Mouse (Mus musculus) gastrocnemius, postnatal 4 days (tissue): ENCODE data around the gene Prpf6. TPM values are rescaled to one million over a fixed set of nuclear protein-coding genes. Genes with fewer than 3 reads are reported as not detected.

Experiments
- DNase-seq, 2 experiments: peaks; one replicate each; pipeline ENCODE4 v3.0.0; 2021 to 2022; ENCODE audit warnings: low spot score in 2 of 2, mixed read lengths in 2 of 2
- microRNA-seq: library from miRNA; unstranded; fragments of <30 nt; microRNA quantifications from one replicate; pipeline ENCODE4 v1.2.0, GENCODE M21; 2021
- total RNA-seq, 2 experiments: library from RNA; stranded (reverse); gene quantifications; 2 replicates each; pipeline ENCODE4 v1.2.3; 2021

Gene Prpf6
- total RNA-seq, 2 experiments from 2014 or later: 41.9 to 43.9 TPM

DNA sequence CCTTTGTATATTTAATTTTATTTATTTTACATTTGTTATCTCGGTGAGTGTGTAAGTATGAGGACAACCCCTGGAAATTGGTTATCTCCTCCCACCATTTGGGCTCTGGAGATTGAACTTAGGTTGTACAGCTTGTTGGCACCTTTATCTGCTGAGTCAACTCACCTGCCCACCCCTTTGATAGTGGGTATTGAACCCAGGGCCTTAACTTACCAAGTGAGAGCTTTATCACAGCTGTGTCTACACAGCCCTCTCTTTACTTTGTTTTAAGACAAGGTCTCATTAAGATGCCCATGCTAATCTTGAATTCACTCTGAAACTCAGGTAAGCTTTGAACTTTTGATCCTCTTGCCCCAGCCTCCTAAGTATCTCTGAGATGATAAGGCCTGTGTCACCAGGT lies 90.3 kb downstream of the Prpf6 start:
- no peak for DNase-seq

DNA sequence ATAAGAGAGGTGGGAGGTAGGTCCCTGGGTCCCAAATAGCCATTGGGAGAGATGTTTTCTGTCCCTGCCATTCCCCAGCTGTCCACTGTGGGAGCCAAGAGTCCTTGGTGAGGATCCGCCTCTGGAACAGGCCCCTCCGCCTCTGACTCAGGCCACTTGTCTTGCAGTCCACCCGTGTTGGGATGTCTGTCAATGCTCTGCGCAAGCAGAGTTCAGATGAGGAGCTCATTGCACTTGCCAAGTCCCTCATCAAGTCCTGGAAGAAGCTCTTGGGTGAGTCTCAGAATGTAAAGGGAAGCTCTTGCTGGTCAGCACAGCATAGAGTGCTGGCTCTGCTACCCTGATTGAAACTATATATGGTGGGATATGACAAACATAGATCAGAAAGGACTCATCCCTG lies 91.7 kb downstream of the Prpf6 start:
- DNase-seq: no peak

DNA sequence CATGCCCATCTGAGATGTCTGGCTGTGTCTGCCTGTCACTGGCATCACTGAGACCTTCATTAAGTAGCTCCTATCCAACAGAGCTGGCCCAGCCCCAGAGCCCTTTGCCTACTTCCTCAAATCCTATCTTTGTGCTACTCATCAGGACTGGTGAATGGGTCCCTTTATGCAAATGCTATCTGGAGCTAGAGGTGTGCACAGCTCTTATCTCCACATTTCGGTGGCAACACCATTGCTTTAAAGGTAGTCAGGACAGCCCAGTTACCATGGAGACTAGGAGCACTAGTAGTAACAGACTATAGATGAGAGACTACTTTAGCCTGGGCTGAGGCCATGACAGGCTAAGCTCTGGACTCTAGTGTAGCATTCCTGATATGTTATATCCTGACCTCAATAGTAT lies 93.0 kb downstream of the Prpf6 start:
- DNase-seq: no peak

DNA sequence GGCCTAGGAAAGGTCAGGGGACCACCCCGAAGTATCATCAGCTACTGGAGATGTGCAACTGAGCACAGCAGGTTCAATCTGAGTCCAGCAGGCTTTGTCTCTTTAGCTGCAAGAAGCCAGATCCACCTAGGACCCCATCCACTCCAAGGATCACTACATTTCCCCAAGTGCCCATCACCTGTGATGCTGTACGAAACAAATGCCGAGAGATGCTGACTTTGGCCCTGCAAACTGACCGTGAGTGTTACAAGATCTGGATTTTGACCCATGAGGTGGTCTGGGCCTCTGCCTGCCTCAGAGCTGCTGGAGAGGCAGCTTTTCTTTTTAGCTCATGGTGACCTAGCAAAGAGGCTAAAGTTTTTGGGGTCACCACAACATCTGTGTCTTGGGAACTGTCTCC lies 94.0 kb downstream of the Prpf6 start:
- peak in 1 of 2 experiments; percentile 4 for DNase-seq

DNA sequence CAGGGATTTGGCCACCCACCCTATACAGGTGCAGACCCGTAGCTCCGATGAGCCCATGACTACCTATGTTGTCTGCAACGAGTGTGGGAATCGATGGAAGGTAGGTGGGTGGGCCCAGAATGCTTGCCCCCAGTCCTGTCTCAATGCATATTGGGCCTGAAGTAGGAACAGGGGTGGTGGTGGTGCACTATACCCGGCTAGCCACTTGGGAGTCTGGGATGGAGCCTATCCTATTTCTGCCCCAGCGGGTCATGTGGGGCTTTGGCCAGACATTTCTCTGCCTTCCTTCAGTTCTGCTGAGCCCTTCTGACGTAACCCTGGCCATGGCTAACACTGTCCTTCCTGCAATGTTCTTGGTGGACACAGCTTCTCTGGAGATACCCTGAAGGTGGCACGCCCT lies 95.9 kb downstream of the Prpf6 start:
- peak; percentile 5 to 12 for DNase-seq

DNA sequence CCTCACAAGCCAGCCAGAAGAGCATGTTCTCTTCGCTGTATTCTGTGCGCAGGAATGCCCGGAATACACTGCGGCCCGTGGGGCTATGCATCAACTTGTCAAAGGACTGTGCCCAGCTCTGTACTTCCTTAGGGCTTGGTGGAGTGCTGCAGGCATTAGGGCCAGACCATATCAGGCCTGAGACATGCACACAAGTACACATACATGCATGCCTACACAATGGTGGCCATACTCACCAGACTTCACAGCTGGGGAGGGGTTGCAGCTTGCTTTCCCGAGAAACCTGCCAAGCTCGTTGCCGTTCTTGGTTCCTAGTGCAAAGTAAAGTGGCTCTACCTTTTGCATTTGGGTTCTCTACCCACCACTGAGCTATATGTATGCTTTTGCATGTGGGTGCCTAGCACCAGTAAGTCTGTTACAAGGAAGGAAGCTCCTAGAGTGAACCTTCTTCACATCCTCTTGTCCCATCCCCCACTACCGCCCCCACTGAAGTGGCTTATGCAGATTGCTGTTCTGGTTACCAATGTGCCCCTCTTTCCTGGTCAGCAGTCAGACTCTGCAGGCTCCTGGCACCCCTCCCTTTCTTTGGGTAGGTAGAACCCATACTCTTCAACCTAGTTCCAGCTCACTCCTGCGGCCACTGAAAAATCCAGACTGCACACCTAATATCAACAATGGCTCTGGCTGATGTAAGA lies 97.9 kb downstream of the Prpf6 start:
- peak in 1 of 2 experiments; percentile 14 for DNase-seq

DNA sequence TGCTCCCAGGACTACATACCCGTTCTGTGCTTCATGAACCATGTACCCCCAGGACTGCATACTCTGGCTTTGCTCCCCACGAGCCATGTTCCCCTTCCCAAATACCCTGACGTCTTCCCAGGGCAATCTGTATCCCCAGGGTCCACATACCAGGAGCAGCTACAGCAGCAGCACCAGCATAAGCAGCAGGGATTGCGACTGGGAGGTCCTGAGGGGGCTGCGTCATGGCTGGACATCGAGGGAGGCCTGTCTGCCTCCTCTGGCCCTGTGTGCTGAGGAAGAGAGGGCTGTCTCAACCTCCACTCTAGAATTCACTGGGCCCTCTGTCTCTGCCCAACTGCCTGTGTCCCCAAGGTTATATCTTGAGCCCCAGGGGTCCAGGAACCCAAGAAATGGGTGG lies 99.4 kb downstream of the Prpf6 start:
- peak; percentile 4 to 9 for DNase-seq

DNA sequence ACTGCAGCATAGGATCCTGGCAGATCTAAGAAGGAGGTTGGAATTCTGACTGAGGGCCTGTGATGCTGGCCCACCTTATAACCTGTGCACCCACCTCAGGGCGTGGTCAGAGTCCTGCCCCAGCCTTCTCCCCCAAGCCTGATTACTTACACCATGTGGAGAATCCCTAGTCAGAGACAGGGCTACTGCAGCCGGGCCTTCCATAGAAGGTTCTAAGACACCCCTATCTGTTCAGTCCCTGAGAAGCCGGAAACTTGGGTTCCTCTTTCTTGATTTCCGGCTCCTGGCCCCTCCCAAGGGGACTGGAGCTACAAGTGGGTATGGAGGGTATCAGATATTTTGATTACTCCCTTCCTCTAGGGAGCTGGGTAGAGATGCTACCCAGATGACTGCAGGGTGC lies 99.9 kb downstream of the Prpf6 start:
- DNase-seq: peak in 1 of 2 experiments; percentile 8

DNA sequence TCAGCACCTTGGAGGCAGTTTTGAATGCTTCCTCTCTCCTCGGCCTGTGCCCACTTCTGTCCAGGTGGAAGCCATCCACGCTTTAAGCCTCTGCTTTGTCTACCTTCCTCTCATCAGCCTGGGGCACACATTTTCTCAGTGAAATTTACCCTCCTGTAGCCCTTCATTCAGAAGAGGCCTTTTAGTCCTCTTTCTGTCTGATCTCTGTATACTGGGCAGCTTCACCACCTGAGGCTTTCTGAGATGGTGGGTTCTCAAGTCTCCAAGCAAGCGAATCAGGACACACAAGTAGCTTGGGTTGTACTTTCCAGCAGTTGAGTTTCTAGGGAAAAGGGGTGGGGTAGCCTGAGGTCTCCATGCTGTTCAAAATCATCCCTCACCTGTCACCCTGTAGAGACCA lies 100.6 kb downstream of the Prpf6 start:
- DNase-seq: peak; percentile 4 to 7

DNA sequence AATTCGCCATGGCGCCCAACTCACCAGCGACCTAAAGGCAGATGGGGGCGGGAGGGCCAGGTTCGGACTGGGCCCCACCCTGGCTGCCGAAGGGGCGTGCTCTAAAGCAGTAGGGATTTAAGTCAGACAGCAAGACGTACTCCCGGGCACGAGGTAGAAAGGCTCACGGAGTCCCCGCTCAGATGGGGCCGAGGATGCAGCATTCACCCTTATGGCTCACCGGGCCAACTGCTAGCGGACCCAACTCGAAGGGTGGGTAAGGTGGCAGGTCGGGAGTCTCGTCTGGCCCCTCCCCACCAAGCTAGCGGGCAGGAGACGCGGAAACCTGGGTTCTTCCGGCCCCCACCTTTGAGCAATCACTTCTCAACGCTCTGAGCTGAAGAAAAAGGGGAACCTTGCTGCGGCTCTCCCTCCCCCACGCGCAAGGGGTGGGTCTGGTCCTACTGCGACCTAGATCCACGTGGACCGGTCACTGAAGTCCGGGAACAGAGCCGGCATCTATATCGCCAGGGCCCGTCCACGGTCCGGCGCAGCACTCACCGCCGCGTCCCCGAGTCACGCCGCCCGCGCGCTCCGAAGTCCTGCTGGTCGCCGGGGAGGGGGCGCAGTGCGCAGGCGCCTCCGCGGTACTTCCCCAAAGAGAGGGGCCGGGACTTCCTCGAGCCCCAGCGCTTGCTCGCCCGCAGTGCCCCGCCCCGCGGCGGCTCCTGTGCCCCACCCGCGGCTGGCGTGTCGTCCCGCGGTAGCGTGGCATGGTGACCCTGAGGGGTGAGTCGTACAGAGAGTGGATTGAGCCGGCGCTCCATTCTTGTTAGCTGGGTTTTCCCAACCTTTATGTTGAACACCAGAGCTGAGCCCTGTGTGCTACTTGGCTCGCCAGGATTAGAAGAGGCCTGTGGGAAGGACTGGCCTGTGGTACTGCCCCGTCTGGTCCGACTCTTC lies 101.9 kb downstream of the Prpf6 start, which contains the start of gene Rgs19:
Rgs19 (minus strand) TSS at position 639 of the 942 bp plus-strand sequence.
- DNase-seq: peak; percentile 72 to 81

DNA sequence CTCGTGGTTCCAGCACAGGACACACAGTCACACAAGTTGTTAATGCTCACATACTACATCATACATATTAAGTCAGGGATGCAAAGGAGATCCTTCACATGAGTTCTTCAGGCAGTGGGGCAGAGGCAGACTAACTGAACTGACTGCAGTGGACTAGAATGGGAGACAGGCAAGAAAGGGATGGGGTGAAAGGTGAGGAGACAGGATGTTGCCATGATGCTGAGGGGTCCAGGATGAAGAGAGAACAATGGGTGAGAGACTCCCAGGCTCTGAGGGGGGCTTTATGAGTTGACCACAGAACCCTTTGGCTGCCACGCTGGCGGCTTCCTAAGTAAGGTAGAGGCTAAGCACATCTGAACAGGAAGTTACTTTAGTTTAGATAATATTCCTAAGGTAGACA lies 102.9 kb downstream of the Prpf6 start:
- DNase-seq: peak; percentile 5 to 10

DNA sequence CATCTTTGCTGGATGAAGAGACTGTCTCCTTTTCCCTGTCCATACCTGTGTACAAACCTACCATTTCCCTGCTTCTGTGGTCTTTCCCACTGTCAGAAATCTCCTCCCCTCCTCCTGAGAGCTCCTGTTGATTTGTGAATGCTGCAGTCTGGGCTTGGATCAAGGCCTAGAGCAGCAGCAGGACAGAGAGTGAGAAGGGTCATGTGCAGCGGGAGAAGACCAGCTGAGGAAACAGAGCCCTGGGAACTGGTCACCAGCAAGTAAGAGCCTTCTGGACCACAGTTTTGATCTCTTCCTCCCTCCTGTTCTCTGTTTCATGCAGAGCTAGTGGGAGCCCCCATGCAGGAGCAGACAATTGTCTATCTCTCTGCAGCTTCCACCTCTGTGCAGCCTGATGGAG lies 104.1 kb downstream of the Prpf6 start:
- DNase-seq: peak in 1 of 2 experiments; percentile 11

DNA sequence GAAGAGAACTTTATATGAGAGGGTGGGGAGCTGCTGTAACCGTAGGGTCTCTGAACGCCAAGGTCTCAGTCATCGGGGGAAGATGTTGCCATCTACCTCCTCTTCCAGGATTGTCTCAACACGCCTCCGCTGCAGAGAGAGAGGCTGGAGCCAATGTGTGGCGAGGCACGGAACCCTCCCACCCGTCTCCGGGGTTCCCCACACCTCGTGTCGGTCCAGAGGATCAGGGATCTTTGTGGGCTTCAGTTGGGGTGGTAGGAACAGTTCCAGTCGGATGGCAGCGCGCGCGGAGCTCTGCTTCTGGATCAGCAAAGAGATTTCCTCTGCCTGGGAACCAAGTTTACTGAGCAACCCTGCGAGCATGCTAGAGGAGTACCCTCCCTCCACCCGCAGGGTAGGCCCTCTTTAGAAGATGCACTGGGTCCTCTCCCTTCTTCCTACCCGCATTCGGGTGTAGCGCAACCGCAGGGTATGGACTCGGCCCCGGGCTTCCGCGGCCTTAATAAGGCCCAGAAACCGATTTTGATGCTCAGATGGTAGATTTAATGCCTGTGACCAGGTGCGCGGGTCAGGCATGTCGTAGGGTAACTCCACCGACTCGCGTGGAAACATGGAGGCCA lies 105.2 kb downstream of the Prpf6 start:
- peak in 1 of 2 experiments; percentile 13 for DNase-seq

DNA sequence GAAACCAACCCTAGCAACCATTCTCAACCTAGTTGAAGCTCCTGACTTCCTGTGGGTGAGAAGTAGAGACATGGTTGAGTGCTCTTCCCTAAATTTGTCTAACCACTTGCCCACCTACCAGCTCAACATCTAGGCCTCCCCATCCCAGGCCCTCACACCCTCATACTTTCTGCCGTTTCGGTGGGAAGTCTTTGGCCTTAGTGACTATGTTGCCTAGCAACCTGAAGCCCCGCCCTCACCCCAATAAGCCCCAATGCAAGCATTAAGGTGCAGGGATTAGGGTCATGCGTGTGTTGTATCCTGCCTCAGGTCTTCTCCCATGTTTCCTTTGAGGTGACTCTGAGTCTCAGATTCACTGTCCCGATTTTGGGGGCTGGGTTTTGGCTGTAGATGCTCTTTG lies 106.6 kb downstream of the Prpf6 start, which contains the start of gene Lkaaear1:
Lkaaear1 (minus strand) TSS at position 202 of the 400 bp plus-strand sequence.
- DNase-seq: peak in 1 of 2 experiments; percentile 9

Small RNA genes lying within 50 kb of the gene (microRNA-seq; reads per million reads assigned to microRNA genes)
- gene Mir7006: not detected

Other genes starting within 250 kb of the Prpf6 start
- gene Zgpat, start 226.9 kb upstream of the Prpf6 start, total RNA-seq: 10 to 100 TPM; 23.3 to 26.2 TPM
- 10 to 100 TPM; 31.6 to 32.4 TPM for gene Arfrp1, start 226.5 kb upstream of the Prpf6 start, total RNA-seq
- gene Lime1, start 211.8 kb upstream of the Prpf6 start, total RNA-seq: 10 to 100 TPM; 10.9 to 17.8 TPM
- 10 to 100 TPM; 10.1 to 12.0 TPM for gene Zbtb46, start 132.4 kb upstream of the Prpf6 start, total RNA-seq
- not detected for gene Abhd16b, start 98.7 kb upstream of the Prpf6 start, total RNA-seq
- gene Tpd52l2, start 94.7 kb upstream of the Prpf6 start, total RNA-seq: 10 to 100 TPM; 86.8 to 93.0 TPM
- 10 to 100 TPM; 84.7 to 88.0 TPM for gene Dnajc5, start 71.4 kb upstream of the Prpf6 start, total RNA-seq
- 10 to 100 TPM; 40.2 to 49.9 TPM for gene Uckl1, start 7.0 kb upstream of the Prpf6 start, total RNA-seq
- 10 to 100 TPM; 49.8 to 51.4 TPM for gene Zfp512b, start 935 bp downstream of the Prpf6 start, total RNA-seq
- 1 to 10 TPM; 1.7 to 1.9 TPM for gene Samd10, start 7.3 kb downstream of the Prpf6 start, total RNA-seq
- under 1 TPM in 1 of 2 experiments, not detected in 1; 0.36 TPM for gene Gm29797, start 65.2 kb downstream of the Prpf6 start, total RNA-seq
- gene Sox18, start 79.8 kb downstream of the Prpf6 start, total RNA-seq: 10 to 100 TPM; 33.9 to 34.4 TPM
- 1 to 10 TPM; 7.5 to 9.7 TPM for gene Tcea2, start 88.4 kb downstream of the Prpf6 start, total RNA-seq
- 10 to 100 TPM; 16.4 to 20.1 TPM for gene Rgs19, start 102.1 kb downstream of the Prpf6 start, total RNA-seq
- gene Lkaaear1, start 106.6 kb downstream of the Prpf6 start, total RNA-seq: not detected
- gene Oprl1, start 123.1 kb downstream of the Prpf6 start, total RNA-seq: not detected
- under 1 TPM in 1 of 2 experiments, not detected in 1; 0.29 TPM for gene Myt1, start 171.5 kb downstream of the Prpf6 start, total RNA-seq
- 10 to 100 TPM; 26.2 to 28.5 TPM for gene Pcmtd2, start 246.0 kb downstream of the Prpf6 start, total RNA-seq